8 mouse cellular contexts compared by ENCODE assay signal in the genomic region with DNA sequence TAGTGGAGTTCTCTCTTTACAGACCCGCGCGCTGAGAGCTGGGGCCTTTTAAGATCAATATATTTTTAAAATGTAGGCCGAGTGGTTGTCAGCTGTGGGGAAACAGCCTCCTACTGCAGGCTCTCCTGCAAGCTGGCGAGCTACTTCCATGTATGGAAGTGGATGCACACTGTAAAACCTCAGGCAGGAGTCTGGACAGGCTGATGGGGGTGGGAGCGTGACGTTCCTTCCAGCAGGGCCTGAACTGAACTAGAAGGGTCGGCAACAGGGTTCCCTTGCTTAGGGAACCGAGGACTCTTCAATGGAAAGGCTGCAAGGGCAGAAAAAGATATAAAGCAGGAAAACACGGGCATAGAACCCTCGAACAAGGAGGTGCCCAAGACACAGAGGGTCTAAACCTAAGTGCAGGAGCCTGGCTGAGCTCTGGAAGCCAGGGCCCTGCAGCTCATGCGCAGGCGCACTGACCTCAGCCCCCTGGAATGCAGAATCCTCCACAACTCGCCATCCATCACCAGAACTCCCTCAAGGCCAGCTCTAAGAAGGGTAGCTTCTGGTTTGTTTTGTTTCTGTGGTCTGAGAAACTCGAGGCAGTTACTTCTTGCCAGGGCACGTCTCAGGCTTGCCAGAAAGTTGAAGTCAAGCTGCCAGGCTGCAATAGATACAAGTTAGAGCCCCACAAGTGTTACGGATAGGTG. TPM values are rescaled to one million over a fixed set of nuclear protein-coding genes. Genes with fewer than 3 reads are reported as not detected.
DNase-seq lines count a peak whose midpoint lies in the region; ATAC-seq and TF ChIP-seq lines count a peak whose summit lies in the region.

No protein-coding gene starts in this region.

- no peak overlapping the region for H3K9ac ChIP-seq in hindbrain, postnatal 0 days (replicated peaks; ENCODE audit: low read length)
- H3K9ac ChIP-seq in stomach, embryonic 15.5 days, result no peak overlapping the region

- intact Hi-C loops in gastrocnemius, postnatal 14 days (cut with DNase I; ENCODE audit: low total_unique reads), result no loop called here
- intact Hi-C loops in left cerebral cortex, adult 2 months (cut with DNase I), result no loop called here

- H3K27me3 ChIP-seq in hindbrain, postnatal 0 days (ENCODE audit: insufficient read depth, low read length), result no peaks in the 10 kb centered on the region
- H3K27me3 ChIP-seq in stomach, embryonic 15.5 days (replicated peaks), result no peaks in the 10 kb centered on the region

- H3K9me3 ChIP-seq in hindbrain, postnatal 0 days (ENCODE audit: low read length), result no peaks in the 10 kb centered on the region
- no peaks in the 10 kb centered on the region for H3K9me3 ChIP-seq in stomach, embryonic 15.5 days

- 55% methylated on average over 17 of the region's 17 CpGs for WGBS in hindbrain, postnatal 0 days
- WGBS in stomach, embryonic 15.5 days, result 25% methylated on average over 17 of the region's 17 CpGs

- ATAC-seq in hindbrain, postnatal 0 days, result peak; percentile 53; the same call in 1 of the 2 replicates
- peak; percentile 79 for ATAC-seq in stomach, embryonic 15.5 days (ENCODE audit: insufficient read depth, low FRiP score, low read depth)

- TF ChIP-seq CTCF in hindbrain, postnatal 0 days (IDR thresholded peaks at IDR 0.05; ENCODE audit: low read depth), result no peak
- no peak for TF ChIP-seq CTCF in left cerebral cortex, adult 2 months (IDR thresholded peaks at IDR 0.05)

- no peak overlapping the region for H3K4me3 ChIP-seq in hindbrain, postnatal 0 days (ENCODE audit: low read length)
- H3K4me3 ChIP-seq in stomach, embryonic 15.5 days (replicated peaks), result no peak overlapping the region
- H3K4me3 ChIP-seq in left cerebral cortex, adult 2 months, result no peak overlapping the region

- H3K4me1 ChIP-seq in hindbrain, postnatal 0 days (ENCODE audit: insufficient read depth, low read length), result 0 out of 2 replicates have a peak, but pooled peaks cover 9% of the 10 kb centered on the region
- H3K4me1 ChIP-seq in stomach, embryonic 15.5 days, result peaks cover 42% of the 10 kb centered on the region

- DNase-seq in right cerebral cortex, adult 2 months (ENCODE audit: low spot score in 2 of 2), result peak; percentile 31 to 35
- DNase-seq in right cerebral cortex, postnatal 14 days, result no peak
- peak; percentile 80 for DNase-seq in gastrocnemius, postnatal 14 days
- DNase-seq in hindbrain, postnatal 0 days (ENCODE audit: low spot score), result peak; percentile 61
- peak; percentile 74 to 79 for DNase-seq in lung, adult 18-20 months
- DNase-seq in left cerebral cortex, adult 2 months (ENCODE audit: extremely low spot score in 1 of 2, low spot score in 2 of 2), result no peak
- DNase-seq in right cerebral cortex, postnatal 25 days, result no peak

- peak overlapping the region; percentile 46; the same call in 1 of the 2 replicates for H3K27ac ChIP-seq in hindbrain, postnatal 0 days
- H3K27ac ChIP-seq in stomach, embryonic 15.5 days, result peak overlapping the region; percentile 97
- no peak overlapping the region for H3K27ac ChIP-seq in left cerebral cortex, adult 2 months

- H3K36me3 ChIP-seq in hindbrain, postnatal 0 days (ENCODE audit: insufficient read depth, low read length), result no peaks in the 10 kb centered on the region
- H3K36me3 ChIP-seq in stomach, embryonic 15.5 days, result no peaks in the 10 kb centered on the region

- no peak overlapping the region for H3K4me2 ChIP-seq in hindbrain, postnatal 0 days (ENCODE audit: low read depth, low read length)
- peak overlapping the region; percentile 29 for H3K4me2 ChIP-seq in stomach, embryonic 15.5 days

RNA-seq across cellular contexts. Expression of gene Nxn, which starts 24.3 kb away (rescaled TPM):
- 10 to 100 TPM; 28.7 to 28.8 TPM for total RNA-seq in gastrocnemius, postnatal 14 days (2021)
- total RNA-seq in hindbrain, postnatal 0 days (2014; rRNA removed), result 36.6 and 41.3 TPM in 2 replicates
- 21.2 and 22.3 TPM in 2 replicates for polyA plus RNA-seq in hindbrain, postnatal 0 days (2015; fragmentation: Nextera tagmentation; extraction: Ambion mirVana)
- polyA plus RNA-seq in stomach, embryonic 15.5 days (2015; fragmentation: Nextera tagmentation; extraction: Ambion mirVana), result 35.1 and 37.9 TPM in 2 replicates
- 10 to 100 TPM; 11.2 TPM for total RNA-seq in left cerebral cortex, adult 2 months (2021)

RNA-seq across cellular contexts. Expression of gene Timm22, which starts 32.1 kb away (rescaled TPM):
- 10 to 100 TPM; 38.6 to 46.2 TPM for total RNA-seq in gastrocnemius, postnatal 14 days (2021)
- 49.8 and 112 TPM in 2 replicates for total RNA-seq in hindbrain, postnatal 0 days (2014; rRNA removed)
- 104 and 106 TPM in 2 replicates for polyA plus RNA-seq in hindbrain, postnatal 0 days (2015; fragmentation: Nextera tagmentation; extraction: Ambion mirVana)
- 92.5 and 96.5 TPM in 2 replicates for polyA plus RNA-seq in stomach, embryonic 15.5 days (2015; fragmentation: Nextera tagmentation; extraction: Ambion mirVana)
- total RNA-seq in left cerebral cortex, adult 2 months (2021), result 10 to 100 TPM; 30.3 to 38.8 TPM

Comparison
In these comparisons a context has a peak if more than half of its experiments do, and no peak if none do; other contexts are left out.
1. DNase-seq: peak in right cerebral cortex, adult 2 months (2 of 2), gastrocnemius, postnatal 14 days (single experiment), hindbrain, postnatal 0 days (single experiment) and lung, adult 18-20 months (2 of 2); none in right cerebral cortex, postnatal 14 days (single experiment), left cerebral cortex, adult 2 months (0 of 2) and right cerebral cortex, postnatal 25 days (single experiment).